Mouse (Mus musculus) liver, adult 2 months (tissue): ENCODE results near the gene Tead1.

Experiments
- CTCF ChIP-seq: fragments of 200-500 bp; IDR thresholded peaks from 2 replicates; pipeline ENCODE4 v1.5.1; 2011; ENCODE audit warnings: low read depth, low read length, control low read depth
- POLR2A ChIP-seq: fragments of 200-500 bp; IDR thresholded peaks from 2 replicates; pipeline ENCODE4 v1.6.1; 2011; ENCODE audit warnings: low read length, control low read depth; ENCODE audit not compliant: insufficient read depth; ENCODE audit errors: extremely low read depth

DNA sequence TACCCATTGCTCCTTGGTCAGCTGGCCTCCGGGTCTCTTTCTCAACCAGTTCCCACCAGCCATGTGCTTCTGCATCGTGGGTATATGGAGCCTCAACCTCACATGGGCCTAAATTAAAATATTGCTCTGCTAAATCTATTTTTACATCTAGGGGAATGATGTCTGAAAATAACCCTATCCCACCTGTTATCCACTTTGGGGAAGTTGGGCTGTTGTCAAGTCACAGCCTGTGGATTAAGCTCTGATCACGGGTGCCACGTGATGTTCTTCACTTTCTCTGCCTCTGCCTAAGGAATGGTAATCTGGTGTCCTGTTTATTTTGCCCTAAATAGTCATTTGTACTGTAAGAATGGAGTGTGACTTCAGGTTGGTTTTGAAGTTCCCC lies 17.7 kb downstream of the Tead1 start:
- TF ChIP-seq CTCF (no peak), POLR2A (no peak)
